Mouse (Mus musculus) small intestine, adult 2 months (tissue): ENCODE results near the gene Rabl3.

ENCODE experiments used
- CTCF ChIP-seq: fragments of 200-500 bp; IDR thresholded peaks from 2 replicates; pipeline ENCODE4 v1.5.1; 2012; ENCODE audit warnings: low read depth, mild to moderate bottlenecking, control low read depth, inconsistent platforms, low read length, moderate library complexity, mixed read lengths; ENCODE audit not compliant: insufficient replicate concordance, insufficient read length; ENCODE audit errors: extremely low read depth
- POLR2A ChIP-seq: fragments of 200-500 bp; IDR thresholded peaks from 2 replicates; pipeline ENCODE4 v1.6.1; 2012; ENCODE audit warnings: low read depth, mild to moderate bottlenecking, control low read depth, inconsistent platforms, low read length, moderate library complexity

- TF ChIP-seq POLR2A (no peak), CTCF (no peak)
Observed at GRCm38 (mm10) chr16:37530170-37530569, 9.5 kb upstream of the Rabl3 start.
